Mouse (Mus musculus) testis, adult 2 months (tissue): ENCODE results near the gene Yes1.

Experiments used
- CTCF ChIP-seq: fragments of 200-500 bp; IDR thresholded peaks from 2 replicates; pipeline ENCODE4 v1.5.1; 2012; ENCODE audit warnings: low read depth, mild to moderate bottlenecking, inconsistent platforms, low read length, moderate library complexity; ENCODE audit not compliant: control insufficient read depth, insufficient read depth, insufficient replicate concordance
- POLR2A ChIP-seq: fragments of 200-500 bp; IDR thresholded peaks from 2 replicates; pipeline ENCODE4 v1.6.1; 2012; ENCODE audit warnings: low read depth, mild to moderate bottlenecking, inconsistent platforms, low read length, moderate library complexity; ENCODE audit not compliant: control insufficient read depth

DNA sequence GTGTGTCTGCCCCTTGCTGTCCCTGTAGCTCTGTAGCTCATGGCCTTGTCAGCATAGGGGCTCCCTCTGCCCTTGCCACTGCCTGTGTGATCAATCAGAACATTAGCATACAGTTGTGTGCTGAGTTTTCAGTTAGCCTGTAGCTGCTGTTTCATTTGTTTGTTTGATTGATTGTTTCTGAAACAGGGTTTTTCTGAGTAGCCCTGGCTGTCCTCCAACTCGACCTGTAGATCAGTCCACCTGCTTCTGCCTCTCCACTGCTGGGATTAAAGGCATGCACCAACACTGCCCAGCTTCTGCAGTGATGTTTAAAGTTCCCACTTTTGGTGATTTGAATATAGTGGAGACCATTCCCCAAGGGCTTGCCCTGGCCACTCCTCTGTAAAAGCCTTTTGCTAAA is 106.8 kb downstream of the Yes1 start:
- TF ChIP-seq CTCF, result no peak
- no peak for TF ChIP-seq POLR2A
